Mouse (Mus musculus) midbrain, embryonic 14.5 days (tissue): ENCODE data around the gene Nsdhl. TPM values are rescaled to one million over a fixed set of nuclear protein-coding genes. Genes with fewer than 3 reads are reported as not detected.

Source experiments
- ATAC-seq: fragments of 200-750 bp; cut with Nextera tagmentation; 2 replicates; pipeline ENCODE4 v1.8.0; 2017; ENCODE audit warnings: moderate number of reproducible peaks, moderate library complexity; ENCODE audit not compliant: low FRiP score, low TSS enrichment
- DNase-seq: peaks from one replicate; pipeline ENCODE4 v3.0.0-alpha.2; 2015
- H3K27ac ChIP-seq: fragments of 300-500 bp; sonication (generic); replicated peaks from 2 replicates; pipeline ENCODE4 v1.5.1; 2014; ENCODE audit warnings: mild to moderate bottlenecking, low read depth, low read length, moderate library complexity
- H3K27me3 ChIP-seq: fragments of 300-500 bp; sonication (generic); 2 replicates; pipeline ENCODE4 v1.6.1; 2014; ENCODE audit warnings: low read length, control low read depth, mixed read lengths; ENCODE audit not compliant: control insufficient read depth, insufficient read depth
- H3K36me3 ChIP-seq: fragments of 300-500 bp; sonication (generic); 2 replicates; pipeline ENCODE4 v1.6.1; 2014; ENCODE audit warnings: low read length, control low read depth; ENCODE audit not compliant: control insufficient read depth, insufficient read depth
- H3K4me1 ChIP-seq: fragments of 300-500 bp; sonication (generic); 2 replicates; pipeline ENCODE4 v1.6.1; 2014; ENCODE audit warnings: mild to moderate bottlenecking, antibody characterized with exemption, low read length, control low read depth; ENCODE audit not compliant: control insufficient read depth, insufficient read depth
- H3K4me2 ChIP-seq: fragments of 300-500 bp; sonication (generic); 2 replicates; pipeline ENCODE4 v1.6.1; 2014; ENCODE audit warnings: mild to moderate bottlenecking, low read length, moderate library complexity
- H3K4me3 ChIP-seq: fragments of 300-500 bp; sonication (generic); replicated peaks from 2 replicates; pipeline ENCODE4 v1.5.1; 2014; ENCODE audit warnings: low read depth, low read length
- H3K9ac ChIP-seq: fragments of 300-500 bp; sonication (generic); replicated peaks from 2 replicates; pipeline ENCODE4 v1.6.1; 2014; ENCODE audit warnings: mild to moderate bottlenecking, low read length, moderate library complexity
- H3K9me3 ChIP-seq: fragments of 300-500 bp; sonication (generic); 2 replicates; pipeline ENCODE4 v1.6.1; 2016; ENCODE audit warnings: low read length, control low read depth, mixed read lengths; ENCODE audit not compliant: control insufficient read depth
- WGBS: fragments of 180-500 bp; shearing (Covaris S2); extraction: QIAGEN DNeasy Blood & Tissue Kit; methylation state at CpG from one replicate; pipeline ENCODE4 v1.1.7; 2014; 5-methylcytosine and 5-hydroxymethylcytosine counted together
- polyA plus RNA-seq: library from polyadenylated mRNA; unstranded; fragments of >200 nt; fragmentation: Nextera tagmentation; extraction: Ambion mirVana; gene quantifications from 2 replicates; pipeline ENCODE4 v1.2.1, GENCODE M21; 2014

Nsdhl gene
- polyA plus RNA-seq, result 48.1 and 48.8 TPM in 2 replicates

- H3K27me3 ChIP-seq, result no peaks in the 10 kb centered on the region
- H3K4me2 ChIP-seq, result peak within 1 kb of the TSS; percentile 61
- peak within 1 kb of the TSS; percentile 43 for H3K9ac ChIP-seq
- H3K36me3 ChIP-seq, result 0 out of 2 replicates have a peak, but pooled peaks cover 3% of the 10 kb centered on the region
- H3K4me3 ChIP-seq, result peak within 1 kb of the TSS; percentile 49
- DNase-seq, result peak; percentile 93
- no peaks in the 10 kb centered on the region for H3K9me3 ChIP-seq
- WGBS, result 19% methylated on average over 41 of the region's 41 CpGs
- no peaks in the 10 kb centered on the region for H3K4me1 ChIP-seq
- peak; percentile 97 for ATAC-seq
- H3K27ac ChIP-seq, result peak within 1 kb of the TSS; percentile 77
Observed at GRCm38 (mm10) chrX:72917884-72918681, at the start of gene Nsdhl, which contains the start of gene Cetn2. TSS of gene Nsdhl (plus strand) at chrX:72918557. TSS of gene Cetn2 (minus strand) at chrX:72918411.

GRCm38 (mm10) chrX:72895388-72896054 lies 22.8 kb upstream of the Nsdhl start:
- DNase-seq (peak; percentile 88), ATAC-seq (peak; percentile 95)
- H3K27ac ChIP-seq, result peak overlapping the region; percentile 89
- peaks cover 11% of the 10 kb centered on the region; the same call in 1 of the 2 replicates for H3K4me1 ChIP-seq
- H3K27me3 ChIP-seq, result no peaks in the 10 kb centered on the region
- WGBS, result 22% methylated on average over 5 of the region's 5 CpGs
- no peaks in the 10 kb centered on the region for H3K9me3 ChIP-seq
- no peaks in the 10 kb centered on the region for H3K36me3 ChIP-seq
- no peak overlapping the region for H3K4me3 ChIP-seq
- H3K4me2 ChIP-seq, result peak overlapping the region; percentile 18
- H3K9ac ChIP-seq, result no peak overlapping the region

GRCm38 (mm10) chrX:72896055-72896437 lies 22.3 kb upstream of the Nsdhl start:
- no peaks in the 10 kb centered on the region for H3K36me3 ChIP-seq
- peaks cover 11% of the 10 kb centered on the region; the same call in 1 of the 2 replicates for H3K4me1 ChIP-seq
- H3K9me3 ChIP-seq, result no peaks in the 10 kb centered on the region
- H3K27ac ChIP-seq, result peak overlapping the region; percentile 89
- no peak overlapping the region for H3K9ac ChIP-seq
- H3K4me2 ChIP-seq, result peak overlapping the region; percentile 18
- no peaks in the 10 kb centered on the region for H3K27me3 ChIP-seq
- ATAC-seq, result no peak; the same call in none of the 2 replicates
- no peak overlapping the region for H3K4me3 ChIP-seq
- WGBS, result 36% methylated on average over 1 of the region's 1 CpGs
- no peak for DNase-seq

GRCm38 (mm10) chrX:72902530-72902929 lies 15.8 kb upstream of the Nsdhl start:
- H3K36me3 ChIP-seq, result no peaks in the 10 kb centered on the region
- no peaks in the 10 kb centered on the region for H3K9me3 ChIP-seq
- 51% methylated on average over 1 of the region's 1 CpGs for whole genome bisulfite sequencing
- no peak overlapping the region for H3K27ac ChIP-seq
- no peak for ATAC-seq
- no peaks in the 10 kb centered on the region for H3K27me3 ChIP-seq
- H3K4me3 ChIP-seq, result no peak overlapping the region
- peak; percentile 65 for DNase-seq
- H3K4me1 ChIP-seq, result no peaks in the 10 kb centered on the region
- no peak overlapping the region for H3K9ac ChIP-seq
- no peak overlapping the region for H3K4me2 ChIP-seq

- ATAC-seq (peak; percentile 40; the same call in 1 of the 2 replicates), DNase-seq (no peak)
- no peaks in the 10 kb centered on the region for H3K36me3 ChIP-seq
- no peaks in the 10 kb centered on the region for H3K9me3 ChIP-seq
- H3K4me1 ChIP-seq, result no peaks in the 10 kb centered on the region
- H3K27ac ChIP-seq, result no peak overlapping the region
- no peak overlapping the region for H3K4me3 ChIP-seq
- H3K9ac ChIP-seq, result no peak overlapping the region
- no peak overlapping the region for H3K4me2 ChIP-seq
- H3K27me3 ChIP-seq, result no peaks in the 10 kb centered on the region
- 82% methylated on average over 6 of the region's 6 CpGs for WGBS
Observed at GRCm38 (mm10) chrX:72907619-72908403, 10.5 kb upstream of the Nsdhl start.

GRCm38 (mm10) chrX:72908404-72908741 lies 10.0 kb upstream of the Nsdhl start:
- no peaks in the 10 kb centered on the region for H3K4me1 ChIP-seq
- no peaks in the 10 kb centered on the region for H3K9me3 ChIP-seq
- H3K36me3 ChIP-seq, result no peaks in the 10 kb centered on the region
- peak; percentile 67; the same call in 1 of the 2 replicates for ATAC-seq
- H3K4me3 ChIP-seq, result no peak overlapping the region
- peak; percentile 80 for DNase-seq
- 19% methylated on average over 2 of the region's 2 CpGs for WGBS
- H3K4me2 ChIP-seq, result no peak overlapping the region
- no peak overlapping the region for H3K27ac ChIP-seq
- H3K27me3 ChIP-seq, result no peaks in the 10 kb centered on the region
- no peak overlapping the region for H3K9ac ChIP-seq

- ATAC-seq, result no peak
- Histone ChIP-seq H3K9me3 (no peaks in the 10 kb centered on the region), H3K9ac (no peak overlapping the region), H3K4me2 (no peak overlapping the region), H3K4me1 (no peaks in the 10 kb centered on the region), H3K27me3 (no peaks in the 10 kb centered on the region), H3K36me3 (0 out of 2 replicates have a peak, but pooled peaks cover 3% of the 10 kb centered on the region), H3K4me3 (no peak overlapping the region), H3K27ac (no peak overlapping the region)
- 90% methylated on average over 1 of the region's 1 CpGs for WGBS
- DNase-seq, result no peak
Observed at GRCm38 (mm10) chrX:72911611-72912010, 6.7 kb upstream of the Nsdhl start.

GRCm38 (mm10) chrX:72918682-72919059 lies 314 bp downstream of the Nsdhl start:
- 16% methylated on average over 6 of the region's 6 CpGs for WGBS
- H3K27me3 ChIP-seq, result no peaks in the 10 kb centered on the region
- DNase-seq, result peak; percentile 15

More at GRCm38 (mm10) chrX:72918682-72919059, 314 bp downstream of the Nsdhl start:
- no peaks in the 10 kb centered on the region for H3K9me3 ChIP-seq
- no peak; the same call in 1 of the 2 replicates for ATAC-seq
- H3K4me3 ChIP-seq, result peak overlapping the region; percentile 49
- H3K36me3 ChIP-seq, result 0 out of 2 replicates have a peak, but pooled peaks cover 3% of the 10 kb centered on the region
- peak overlapping the region; percentile 61 for H3K4me2 ChIP-seq
- peak overlapping the region; percentile 77 for H3K27ac ChIP-seq
- H3K4me1 ChIP-seq, result no peaks in the 10 kb centered on the region
- peak overlapping the region; percentile 43 for H3K9ac ChIP-seq
